Mouse (Mus musculus) olfactory bulb, adult 2 months (tissue): ENCODE results near the gene Colq.

Experiments used
- CTCF ChIP-seq: fragments of 200-500 bp; IDR thresholded peaks from 2 replicates; pipeline ENCODE4 v1.5.1; 2012; ENCODE audit warnings: low read depth, mild to moderate bottlenecking, low read length, moderate library complexity; ENCODE audit not compliant: insufficient read depth
- POLR2A ChIP-seq: fragments of 200-500 bp; IDR thresholded peaks from 2 replicates; pipeline ENCODE4 v1.6.1; 2012; ENCODE audit warnings: mild to moderate bottlenecking, low read depth, low read length, moderate library complexity; ENCODE audit not compliant: insufficient read depth

DNA sequence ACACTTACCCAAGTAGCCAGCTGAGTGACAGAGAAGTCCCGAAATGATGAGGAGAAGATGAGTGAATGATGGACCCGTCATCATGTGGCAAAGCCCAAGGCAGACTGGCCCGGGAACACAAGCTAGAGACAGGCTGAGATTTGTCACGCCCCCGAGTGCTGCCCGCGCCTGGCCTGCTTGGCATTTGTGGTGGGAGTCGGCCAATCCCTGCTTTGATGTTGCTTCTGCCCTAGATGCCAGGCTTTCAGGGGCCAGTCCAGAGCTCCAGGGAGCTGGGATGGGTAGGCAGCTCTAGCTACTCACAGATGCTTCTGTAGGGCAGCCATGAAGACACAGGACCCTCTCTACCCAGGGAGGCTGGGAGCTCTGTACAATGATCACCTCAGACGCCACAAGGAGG is 33.4 kb downstream of the Colq start:
- TF ChIP-seq CTCF, result no peak
- no peak for TF ChIP-seq POLR2A
